Mouse (Mus musculus) ES-E14 (cell line): ENCODE results near the gene Hmces.

Source experiments
- ZC3H11A ChIP-seq: IDR thresholded peaks from 2 replicates; pipeline ENCODE4 v1.6.1; 2012; ENCODE audit warnings: low read depth, mild to moderate bottlenecking, inconsistent platforms, low read length, borderline replicate concordance
- ZNF384 ChIP-seq: IDR thresholded peaks from 2 replicates; pipeline ENCODE4 v1.6.1; 2012; ENCODE audit warnings: low read depth, low read length, inconsistent platforms

- no peak for TF ChIP-seq ZC3H11A
- TF ChIP-seq ZNF384, result no peak
These were observed 779 bp downstream of the Hmces start for GRCm38 (mm10) chr6:87914326-87915102.
